Mouse (Mus musculus) embryonic facial prominence, embryonic 11.5 days (tissue): ENCODE measurements at regions not wholly inside any gene's neighbourhood (a gene's known extent, or its start where the extent isn't known, plus 50 kb on each side); places are given as distances from the start of the nearest gene placed in this dataset.

Source experiments
- ATAC-seq: fragments of 200-750 bp; cut with Nextera tagmentation; replicated peaks from 2 replicates; pipeline ENCODE4 v1.8.0; 2017; ENCODE audit warnings: low read depth; ENCODE audit not compliant: insufficient number of reproducible peaks, low FRiP score, low TSS enrichment
- DNase-seq: peaks from one replicate; pipeline ENCODE4 v3.0.0-alpha.2; 2015; ENCODE audit warnings: low spot score
- H3K27ac ChIP-seq: fragments of 300-500 bp; sonication (generic); replicated peaks from 2 replicates; pipeline ENCODE4 v1.5.1; 2014; ENCODE audit warnings: mild to moderate bottlenecking, low read depth, low read length, control low read depth
- H3K27me3 ChIP-seq: fragments of 300-500 bp; sonication (generic); 2 replicates; pipeline ENCODE4 v1.6.1; 2014; ENCODE audit warnings: mild to moderate bottlenecking, low read length, moderate library complexity, mixed read lengths; ENCODE audit not compliant: control insufficient read depth, insufficient read depth
- H3K36me3 ChIP-seq: fragments of 300-500 bp; sonication (generic); replicated peaks from 2 replicates; pipeline ENCODE4 v1.6.1; 2014; ENCODE audit warnings: low read depth, mild to moderate bottlenecking, low read length, moderate library complexity, mixed read lengths; ENCODE audit not compliant: control insufficient read depth, insufficient read depth
- H3K4me1 ChIP-seq: fragments of 300-500 bp; sonication (generic); 2 replicates; pipeline ENCODE4 v1.6.1; 2014; ENCODE audit warnings: low read length, mixed read lengths; ENCODE audit not compliant: control insufficient read depth, insufficient read depth
- H3K4me2 ChIP-seq: fragments of 300-500 bp; sonication (generic); 2 replicates; pipeline ENCODE4 v1.6.1; 2014; ENCODE audit warnings: low read depth, mild to moderate bottlenecking, control low read depth, low read length, moderate library complexity
- H3K4me3 ChIP-seq: fragments of 300-500 bp; sonication (generic); 2 replicates; pipeline ENCODE4 v1.5.1; 2014; ENCODE audit warnings: low read depth, low read length, control low read depth
- H3K9ac ChIP-seq: fragments of 300-500 bp; sonication (generic); replicated peaks from 2 replicates; pipeline ENCODE4 v1.6.1; 2014; ENCODE audit warnings: mild to moderate bottlenecking, control low read depth, low read length
- H3K9me3 ChIP-seq: fragments of 300-500 bp; sonication (generic); replicated peaks from 2 replicates; pipeline ENCODE4 v1.6.1; 2016; ENCODE audit warnings: mild to moderate bottlenecking, low read length, inconsistent platforms, mixed read lengths; ENCODE audit not compliant: control insufficient read depth
- WGBS: fragments of 180-500 bp; shearing (Covaris S2); extraction: QIAGEN DNeasy Blood & Tissue Kit; methylation state at CpG from one replicate; pipeline ENCODE4 v1.1.7; 2014; 5-methylcytosine and 5-hydroxymethylcytosine counted together

DNA sequence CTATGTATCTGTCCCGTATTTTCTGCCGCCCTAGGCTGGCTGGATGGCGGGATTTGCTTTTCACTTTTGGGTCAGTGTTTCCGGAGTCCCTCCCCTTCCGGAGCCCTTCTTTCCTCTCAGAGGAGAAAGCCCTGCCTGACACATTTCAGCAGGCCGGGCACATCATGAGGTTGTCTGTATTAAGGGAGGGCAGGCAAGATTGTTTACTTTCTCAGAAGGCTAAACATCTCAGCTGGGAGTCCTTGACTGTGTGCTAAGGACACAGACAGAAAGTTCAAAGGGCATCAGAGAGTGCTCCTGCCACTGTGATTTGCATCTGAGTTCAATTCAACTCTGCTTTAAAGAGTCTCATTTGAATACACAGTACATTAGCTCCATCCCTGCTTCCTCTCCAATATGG lies 218.8 kb upstream of the Pard3b start:
- Histone ChIP-seq H3K4me3 (no peak overlapping the region), H3K9ac (no peak overlapping the region), H3K36me3 (no peaks in the 10 kb centered on the region), H3K9me3 (no peaks in the 10 kb centered on the region), H3K27me3 (no peaks in the 10 kb centered on the region), H3K4me1 (no peaks in the 10 kb centered on the region), H3K4me2 (no peak overlapping the region), H3K27ac (no peak overlapping the region)
- WGBS, result 28% methylated on average over 6 of the region's 6 CpGs
- no peak for ATAC-seq
- DNase-seq, result no peak

GRCm38 (mm10) chr1:61423253-61423652 lies 215.4 kb upstream of the Pard3b start:
- H3K9me3 ChIP-seq, result no peaks in the 10 kb centered on the region
- no peaks in the 10 kb centered on the region for H3K4me1 ChIP-seq
- no peak overlapping the region for H3K4me3 ChIP-seq
- no peak overlapping the region for H3K27ac ChIP-seq
- no peak for ATAC-seq
- no peak overlapping the region for H3K9ac ChIP-seq
- no peaks in the 10 kb centered on the region for H3K36me3 ChIP-seq
- no peak for DNase-seq
- no peaks in the 10 kb centered on the region for H3K27me3 ChIP-seq
- H3K4me2 ChIP-seq, result no peak overlapping the region

DNA sequence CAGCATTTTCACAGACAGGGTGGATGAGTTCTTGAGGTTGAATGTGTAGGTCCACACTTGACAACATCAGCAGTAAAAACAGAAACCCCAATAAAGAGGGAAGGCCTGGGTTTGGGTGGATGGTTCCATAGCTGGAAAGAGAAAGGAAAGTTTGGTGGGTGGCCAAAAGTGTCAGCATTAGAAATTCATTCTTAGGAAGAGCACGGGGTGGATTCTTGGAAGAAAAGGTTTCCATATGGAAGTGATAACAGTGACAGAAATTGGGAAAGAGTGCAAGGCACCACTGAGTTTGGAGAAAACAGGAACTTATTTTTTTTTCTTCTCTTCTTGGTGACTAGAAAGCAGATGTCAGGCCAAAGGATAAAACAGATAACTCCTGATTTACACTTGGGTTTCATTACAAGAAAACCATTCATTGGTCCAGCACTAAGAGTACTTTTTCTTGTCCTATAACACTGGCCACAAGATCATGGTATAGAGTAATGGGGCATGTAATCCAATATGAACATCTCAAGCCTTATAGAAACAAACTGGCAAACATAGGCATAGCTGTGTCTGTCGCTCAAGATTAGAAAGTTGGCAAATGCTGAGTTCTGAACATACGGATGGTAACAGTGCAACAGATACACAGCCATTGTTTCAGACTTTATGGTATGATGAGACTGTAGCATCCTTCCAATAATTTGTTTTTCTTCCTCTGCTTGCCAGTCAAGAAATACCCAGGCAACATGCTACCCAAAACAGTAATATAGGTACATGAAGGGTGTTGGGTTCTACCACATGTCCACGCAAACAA lies 209.7 kb upstream of the Pard3b start:
- H3K36me3 ChIP-seq, result no peaks in the 10 kb centered on the region
- WGBS, result 87% methylated on average over 4 of the region's 4 CpGs
- no peak overlapping the region for H3K4me2 ChIP-seq
- no peak for DNase-seq
- H3K27me3 ChIP-seq, result no peaks in the 10 kb centered on the region
- no peak overlapping the region for H3K27ac ChIP-seq
- H3K4me1 ChIP-seq, result no peaks in the 10 kb centered on the region
- H3K9ac ChIP-seq, result no peak overlapping the region
- no peak overlapping the region for H3K4me3 ChIP-seq
- ATAC-seq, result no peak
- no peaks in the 10 kb centered on the region for H3K9me3 ChIP-seq

DNA sequence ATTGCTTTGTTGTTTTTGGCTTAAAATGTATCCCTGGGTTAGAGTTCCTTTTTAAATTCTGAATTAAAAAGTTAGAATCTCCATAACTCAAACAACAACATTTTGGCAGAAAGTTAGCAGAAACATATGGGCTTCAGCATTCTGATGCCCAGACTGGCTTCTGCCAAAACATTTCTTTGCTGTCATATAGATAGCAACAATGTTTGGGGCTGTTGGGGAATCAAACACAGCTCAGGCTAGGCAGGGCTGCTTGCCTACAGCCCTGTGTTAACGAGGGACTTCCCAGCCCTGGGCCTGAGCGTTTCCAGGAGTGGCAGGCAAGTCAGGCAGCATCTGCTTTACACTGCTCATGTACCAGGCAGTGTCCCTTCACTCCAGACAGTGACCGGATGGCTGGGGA lies 201.0 kb upstream of the Pard3b start:
- 62% methylated on average over 3 of the region's 3 CpGs for WGBS
- no peak overlapping the region for H3K4me2 ChIP-seq

DNA sequence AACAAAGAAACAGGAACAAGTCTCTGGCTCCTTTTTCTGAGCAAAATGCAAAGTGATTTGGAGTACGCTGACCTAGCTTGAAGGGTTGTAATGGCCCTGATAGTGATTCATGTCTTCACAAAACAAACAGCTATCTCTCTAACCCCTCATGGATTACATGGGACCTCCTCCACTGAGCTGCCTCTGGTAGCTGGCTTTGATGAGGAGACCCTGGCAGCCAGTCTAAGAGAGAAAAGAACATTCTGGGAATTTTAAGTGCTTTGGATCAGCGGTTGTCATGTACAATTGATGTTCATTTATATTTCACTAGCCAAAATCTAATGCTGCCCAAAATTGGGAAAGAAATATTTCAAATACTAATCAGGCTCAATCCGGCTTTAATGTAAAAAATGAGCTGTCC lies 177.2 kb upstream of the Pard3b start:
- 73% methylated on average over 3 of the region's 3 CpGs for WGBS
- Histone ChIP-seq H3K4me1 (no peaks in the 10 kb centered on the region), H3K27me3 (no peaks in the 10 kb centered on the region), H3K4me3 (no peak overlapping the region), H3K4me2 (no peak overlapping the region), H3K36me3 (no peaks in the 10 kb centered on the region), H3K9me3 (no peaks in the 10 kb centered on the region), H3K27ac (no peak overlapping the region), H3K9ac (no peak overlapping the region)
- DNase-seq, result no peak
- no peak for ATAC-seq

More for the DNA sequence above, 201.0 kb upstream of the Pard3b start:
- no peak for ATAC-seq
- Histone ChIP-seq H3K27ac (no peak overlapping the region), H3K9ac (no peak overlapping the region), H3K9me3 (no peaks in the 10 kb centered on the region), H3K4me3 (no peak overlapping the region), H3K4me1 (no peaks in the 10 kb centered on the region), H3K36me3 (no peaks in the 10 kb centered on the region), H3K27me3 (no peaks in the 10 kb centered on the region)
- DNase-seq, result no peak

- H3K27ac ChIP-seq, result no peak overlapping the region
- no peaks in the 10 kb centered on the region for H3K4me1 ChIP-seq
- no peak overlapping the region for H3K9ac ChIP-seq
- no peak for ATAC-seq
- H3K27me3 ChIP-seq, result no peaks in the 10 kb centered on the region
- no peak overlapping the region for H3K4me2 ChIP-seq
- no peak overlapping the region for H3K4me3 ChIP-seq
- no peaks in the 10 kb centered on the region for H3K36me3 ChIP-seq
- WGBS, result 77% methylated on average over 5 of the region's 5 CpGs
- DNase-seq, result no peak
- no peaks in the 10 kb centered on the region for H3K9me3 ChIP-seq
Measured at GRCm38 (mm10) chr1:61470617-61471214, 167.9 kb upstream of the Pard3b start.

- Histone ChIP-seq H3K27me3 (no peaks in the 10 kb centered on the region), H3K4me3 (no peak overlapping the region), H3K9me3 (no peaks in the 10 kb centered on the region), H3K36me3 (no peaks in the 10 kb centered on the region), H3K4me1 (no peaks in the 10 kb centered on the region), H3K4me2 (no peak overlapping the region), H3K27ac (no peak overlapping the region), H3K9ac (no peak overlapping the region)
- ATAC-seq (no peak), DNase-seq (no peak)
- 87% methylated on average over 6 of the region's 6 CpGs for WGBS
Measured at GRCm38 (mm10) chr1:61471779-61472578, 166.6 kb upstream of the Pard3b start.
